Mouse (Mus musculus): Measurements from ENCODE around the gene Lat. TPM values are rescaled to one million over a fixed set of nuclear protein-coding genes. Genes with fewer than 3 reads are reported as not detected.
"Not testable (repeated sequence)": the region's sequence is repeated elsewhere in the genome, so short reads cannot be mapped to it uniquely, and the experiment has no call there.

Lat gene
- total RNA-seq, 2 experiments from 2014 or later, result 0.64 to 0.76 TPM

DNA sequence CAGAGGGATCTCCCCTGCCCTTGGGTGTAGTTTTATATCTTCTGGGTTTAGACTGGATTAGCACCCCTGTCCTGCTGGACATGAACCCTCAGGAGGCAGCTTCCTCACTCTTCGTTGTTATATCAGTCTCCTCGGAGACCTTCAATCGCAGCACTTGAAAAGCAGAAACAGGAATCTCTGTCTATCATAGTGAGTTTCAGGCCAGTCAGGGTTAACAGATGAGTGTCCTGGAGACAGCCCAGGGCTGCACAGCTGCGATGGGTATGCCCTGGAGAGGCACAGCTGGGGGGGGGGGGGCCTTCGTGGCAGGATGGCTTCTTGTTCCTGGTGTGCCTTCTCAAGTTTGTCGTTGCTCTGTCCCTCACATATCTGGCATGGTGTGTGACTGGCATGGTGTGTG, 28.5 kb downstream of the Lat start:
- no peak for DNase-seq (ENCODE audit: low spot score in 2 of 2)
- intact Hi-C loops (cut with DNase I), result no loop called here

DNA sequence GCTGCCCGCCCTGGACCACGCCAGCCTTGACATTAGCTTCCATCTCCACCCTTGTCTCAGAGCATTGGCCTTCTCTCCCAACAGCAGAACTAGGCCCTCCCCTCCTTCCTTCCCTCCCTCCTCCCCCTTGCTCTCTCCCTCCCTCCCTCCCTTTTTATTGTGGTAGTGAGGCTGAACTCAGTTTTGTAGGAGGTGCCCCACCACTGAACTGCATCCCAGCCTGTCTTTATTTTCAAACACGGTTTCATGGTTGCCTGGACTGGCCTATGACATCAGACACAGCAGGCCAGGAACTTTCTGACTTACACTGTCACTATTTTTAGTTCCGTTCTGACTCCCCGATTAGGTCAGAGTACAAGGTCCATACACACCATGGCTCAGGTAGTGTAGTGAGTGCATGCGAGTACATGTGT, 29.2 kb downstream of the Lat start:
- DNase-seq (ENCODE audit: low spot score in 2 of 2), result no peak
- intact Hi-C loops (cut with DNase I), result no loop called here

DNA sequence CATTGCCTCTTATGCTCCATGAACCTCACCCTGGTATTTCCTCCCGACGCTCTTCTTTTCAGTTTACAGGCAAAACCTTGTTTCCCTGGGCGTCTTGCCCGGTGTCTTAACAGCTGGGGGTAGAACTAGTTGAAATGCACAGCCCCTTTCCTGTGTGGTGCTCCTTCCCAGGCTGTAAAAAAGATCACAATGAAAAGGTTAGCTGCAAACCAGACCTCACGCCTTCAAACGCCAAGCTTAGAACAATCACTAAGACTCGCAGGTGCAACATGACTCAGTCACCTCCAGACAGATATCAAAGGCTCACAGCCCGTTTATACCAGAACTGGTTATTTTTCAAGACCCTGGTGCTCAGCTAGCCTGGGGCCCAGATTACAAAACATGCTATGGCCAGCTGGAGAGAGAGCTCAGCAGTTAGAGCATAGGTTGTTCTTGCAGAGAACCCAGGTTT, 29.8 kb downstream of the Lat start:
- no peak for DNase-seq (ENCODE audit: low spot score in 2 of 2)
- intact Hi-C loops (cut with DNase I), result no loop called here

GRCm38 (mm10) chr7:126338906-126339305, 30.5 kb downstream of the Lat start:
- intact Hi-C loops (cut with DNase I), result no loop called here
- DNase-seq (ENCODE audit: low spot score in 2 of 2), result no peak

GRCm38 (mm10) chr7:126335556-126335955, 33.8 kb downstream of the Lat start:
- intact Hi-C loops (cut with DNase I), result no loop called here
- DNase-seq (ENCODE audit: low spot score in 2 of 2), result no peak

GRCm38 (mm10) chr7:126332691-126333090, 36.7 kb downstream of the Lat start:
- intact Hi-C loops (cut with DNase I), result no loop called here

GRCm38 (mm10) chr7:126330693-126331092, 38.7 kb downstream of the Lat start:
- no peak for DNase-seq (ENCODE audit: low spot score in 2 of 2)
- intact Hi-C loops (cut with DNase I), result no loop called here

More at GRCm38 (mm10) chr7:126332691-126333090, 36.7 kb downstream of the Lat start:
- no peak for DNase-seq (ENCODE audit: low spot score in 2 of 2)

DNA sequence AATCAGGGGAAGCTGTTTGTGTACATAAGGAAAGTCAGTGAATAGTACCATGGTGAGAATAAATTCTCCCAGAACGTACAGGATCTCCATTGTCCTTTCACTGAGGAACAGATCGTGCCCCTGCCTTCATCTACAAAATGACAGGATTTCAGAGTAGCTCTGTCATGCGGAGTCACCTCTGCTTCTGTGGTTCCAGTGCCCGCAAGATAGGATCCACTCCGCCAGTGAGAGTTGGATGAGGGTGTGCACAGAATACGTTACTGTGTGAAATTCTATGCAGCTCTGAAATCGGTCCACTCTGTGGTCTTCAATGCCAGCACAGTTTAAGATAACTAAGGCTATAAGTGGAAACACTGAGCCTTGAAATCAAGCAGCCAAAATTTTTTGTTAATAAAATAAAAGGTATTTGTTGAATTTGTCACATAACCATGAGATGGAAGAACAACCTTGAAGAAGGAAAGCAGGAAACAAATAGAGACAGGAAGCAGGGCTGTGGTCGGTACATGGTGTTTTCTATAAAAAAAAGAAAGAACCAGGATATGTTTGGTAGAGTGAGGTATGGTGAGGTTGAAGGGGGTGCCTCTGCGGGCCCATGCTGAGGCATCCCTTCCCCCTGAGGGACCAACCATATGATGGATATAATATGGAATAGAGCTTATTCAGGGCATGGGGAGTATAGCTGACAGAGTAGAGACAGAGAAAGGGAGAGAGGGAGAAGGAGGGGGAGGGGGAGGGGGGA, 39.3 kb downstream of the Lat start:
- intact Hi-C loops (cut with DNase I), result no loop called here
- DNase-seq (ENCODE audit: low spot score in 2 of 2), result no peak

GRCm38 (mm10) chr7:126328848-126329247, 40.5 kb downstream of the Lat start:
- intact Hi-C loops (cut with DNase I); DNase-seq (ENCODE audit: low spot score in 2 of 2): not testable (repeated sequence)

DNA sequence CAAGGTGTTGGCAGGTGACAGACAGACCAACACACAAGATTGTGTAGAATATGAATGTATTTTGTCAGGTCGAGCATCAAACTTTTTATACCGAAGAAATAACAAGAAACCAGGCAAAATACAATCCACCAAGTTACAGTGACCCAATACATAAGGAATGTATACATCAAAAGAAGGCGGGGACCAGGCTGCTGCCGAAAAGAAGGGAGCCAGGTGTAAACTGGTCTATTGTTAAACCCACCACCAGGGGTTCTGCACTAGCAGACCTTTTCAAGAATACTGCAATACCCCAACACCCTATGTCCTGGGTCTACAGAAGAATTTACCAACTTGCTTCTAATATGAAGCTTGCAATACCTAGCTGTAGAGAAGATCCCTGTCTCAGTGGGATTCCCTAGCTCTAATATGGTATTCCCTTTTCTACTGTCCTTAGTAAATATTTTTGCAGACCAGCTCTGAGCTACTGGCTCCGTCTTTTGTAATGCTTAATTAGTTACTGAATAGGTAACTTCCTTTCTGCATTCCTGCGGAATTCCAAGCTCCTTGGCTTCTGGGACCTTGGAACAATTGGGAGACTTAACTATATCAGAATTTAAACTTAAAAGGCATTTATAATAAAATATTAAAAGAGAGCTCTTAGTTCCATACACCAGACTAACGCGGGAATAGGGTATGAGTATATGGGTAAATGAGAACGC, 43.6 kb downstream of the Lat start:
- intact Hi-C loops (cut with DNase I); DNase-seq (ENCODE audit: low spot score in 2 of 2): not testable (repeated sequence)

- intact Hi-C loops (cut with DNase I), result no loop called here
- no peak for DNase-seq (ENCODE audit: low spot score in 2 of 2)
Measured at GRCm38 (mm10) chr7:126324791-126325190, 44.6 kb downstream of the Lat start.

- peak; percentile 78 to 88 for DNase-seq (ENCODE audit: low spot score in 2 of 2)
- intact Hi-C loops (cut with DNase I), result loop anchor here (1.0 to 2.0 kb wide), 2 partner anchors 55 to 205 kb away; no protein-coding TSS in a partner anchor
Measured at GRCm38 (mm10) chr7:126323729-126324128, 45.6 kb downstream of the Lat start.

GRCm38 (mm10) chr7:126314273-126314672, 55.1 kb downstream of the Lat start:
- intact Hi-C loops (cut with DNase I), result no loop called here
- no peak for DNase-seq (ENCODE audit: low spot score in 2 of 2)

Small RNA genes within 50 kb of the gene (microRNA-seq; reads per million reads assigned to microRNA genes)
- gene Mir7058, result 0 to 0.67 reads per million in 2 experiments

Other genes starting within 250 kb of the Lat start
- gene Xpo6, start 169.1 kb downstream of the Lat start, total RNA-seq (2021), result 10 to 100 TPM; 93.6 to 95.1 TPM
- gene Sbk1, start 97.0 kb downstream of the Lat start, total RNA-seq (2021), result 10 to 100 TPM; 75.6 to 82.4 TPM
- gene Spns1, start 7.9 kb upstream of the Lat start, total RNA-seq (2021), result 10 to 100 TPM; 87.9 to 97.7 TPM
- gene Nfatc2ip, start 27.2 kb upstream of the Lat start, total RNA-seq (2021), result 1 to 10 TPM; 5.4 to 6.5 TPM
- gene Cd19, start 45.3 kb upstream of the Lat start, total RNA-seq (2021), result not detected
- 10 to 100 TPM; 10.8 to 14.4 TPM for gene Rabep2, start 59.2 kb upstream of the Lat start, total RNA-seq (2021)
- under 1 TPM; 0.32 to 0.39 TPM for gene Atp2a1, start 93.5 kb upstream of the Lat start, total RNA-seq (2021)
- 10 to 100 TPM; 74.1 to 78.9 TPM for gene Sh2b1, start 105.9 kb upstream of the Lat start, total RNA-seq (2021)
- gene Tufm, start 117.8 kb upstream of the Lat start, total RNA-seq (2021), result 10 to 100 TPM; 76.3 to 92.6 TPM
- gene Atxn2l, start 133.9 kb upstream of the Lat start, total RNA-seq (2021), result 100 to 1,000 TPM; 114 TPM
- gene Eif3c, start 196.8 kb upstream of the Lat start, total RNA-seq (2021), result 100 to 1,000 TPM; 176 to 188 TPM
- under 1 TPM; 0.39 to 0.53 TPM for gene Apobr, start 215.4 kb upstream of the Lat start, total RNA-seq (2021)
- gene Cln3, start 216.2 kb upstream of the Lat start, total RNA-seq (2021), result 10 to 100 TPM; 21.3 to 35.1 TPM
- not detected for gene Il27, start 225.4 kb upstream of the Lat start, total RNA-seq (2021)

Data from left cerebral cortex, postnatal 25 days (tissue).